Mouse (Mus musculus): ENCODE data around the gene Rab20.

DNA sequence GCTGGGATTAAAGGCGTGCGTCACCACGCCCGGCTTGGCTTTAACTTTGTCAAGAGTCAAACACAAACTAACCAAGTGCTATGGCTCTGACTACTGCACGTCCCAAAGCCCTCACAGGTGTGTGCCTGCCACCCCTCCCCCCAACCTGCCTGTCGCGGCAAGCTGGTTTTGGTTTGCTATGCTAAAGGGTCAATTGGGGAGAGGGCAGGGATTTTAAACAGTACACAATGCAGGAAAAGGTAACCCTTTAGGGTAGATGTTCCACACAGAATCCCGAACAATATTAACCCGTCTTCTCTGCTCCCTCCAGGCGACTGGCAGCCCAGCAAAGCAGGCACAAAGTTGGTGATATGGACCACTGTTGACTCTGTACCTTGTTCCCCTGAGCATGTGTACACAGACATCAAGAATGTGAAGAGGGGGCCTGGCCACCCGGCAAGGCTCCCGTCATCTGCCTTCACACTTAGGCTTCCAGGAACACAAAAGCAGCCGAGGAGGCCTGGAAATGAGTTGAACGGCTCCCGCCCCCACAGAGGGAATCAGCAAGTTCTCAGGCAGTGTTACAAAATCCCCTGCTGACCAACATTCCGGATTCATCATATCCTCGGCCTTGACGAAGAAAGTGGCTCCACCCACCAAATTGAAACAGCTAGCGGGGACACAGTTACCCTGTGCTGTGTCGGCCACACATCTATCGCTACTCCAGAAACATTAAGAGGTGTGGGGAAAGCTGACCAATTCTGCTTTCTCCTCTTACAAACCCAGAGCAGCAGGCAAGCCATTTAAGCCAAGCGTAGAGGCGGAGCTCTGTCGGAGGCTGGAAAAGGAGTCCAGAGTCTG, 2.0 kb downstream of the Rab20 start:
- TF ChIP-seq POLR2A (IDR thresholded peaks at IDR 0.05; ENCODE audit: extremely low read depth, insufficient read depth, low read length) (no peak), CTCF (IDR thresholded peaks at IDR 0.05; ENCODE audit: low read depth, low read length) (no peak)

All from liver, adult 2 months (tissue).